Mouse (Mus musculus): ENCODE data around the gene Id2. TPM values are rescaled to one million over a fixed set of nuclear protein-coding genes. Genes with fewer than 3 reads are reported as not detected.

The Id2 gene
- total and polyA plus RNA-seq, 2 experiments from 2014 or later = 239 to 515 TPM

DNA sequence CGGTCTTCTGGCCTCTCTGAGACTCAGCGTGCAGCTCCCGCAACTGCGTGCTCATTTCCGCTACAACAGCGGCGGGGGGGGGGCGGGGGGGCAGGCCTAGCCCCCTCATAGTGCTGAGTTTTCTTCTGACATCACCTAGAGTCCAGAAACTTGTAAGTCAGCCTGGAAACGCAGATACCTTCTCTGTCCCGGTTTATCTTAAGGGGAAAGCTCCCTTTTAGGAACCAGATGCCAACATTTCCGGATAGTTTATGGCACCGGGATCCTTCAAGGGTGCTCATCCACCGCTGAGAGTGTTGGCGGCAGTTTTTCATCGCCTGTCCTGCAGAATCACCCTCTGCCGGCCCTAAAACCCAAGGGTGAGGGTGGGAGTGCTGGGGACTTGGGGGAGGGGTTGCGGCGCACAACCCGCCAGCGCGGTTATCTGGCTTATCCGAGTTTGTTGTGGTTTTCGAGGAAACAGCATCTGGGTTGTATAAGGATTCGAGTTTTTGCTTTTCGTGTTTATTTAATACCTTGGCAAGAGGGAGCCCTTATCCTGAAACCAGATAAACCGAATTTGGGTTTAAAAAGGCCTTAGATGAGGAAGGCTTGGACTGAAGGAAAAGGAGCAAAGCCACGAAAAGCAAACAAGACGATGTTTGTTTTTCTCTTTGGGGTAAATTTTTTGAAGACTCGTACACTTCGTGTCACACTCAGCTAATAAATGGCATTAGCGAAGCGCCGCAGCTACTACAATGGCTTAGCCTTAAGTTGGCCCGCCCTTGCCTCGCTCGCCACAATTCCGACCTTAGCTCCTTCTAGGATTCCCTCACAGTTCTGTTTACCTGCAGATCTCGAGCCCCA is 2.8 kb upstream of the Id2 start:
- Histone ChIP-seq H3K4me1 (ENCODE audit: insufficient read depth) (peaks cover 22% of the 10 kb centered on the region), H3K9me3 (ENCODE audit: low read length) (no peaks in the 10 kb centered on the region), H3K4me3 (ENCODE audit: low read depth, low read length) (peak overlapping the region; percentile 69), H3K27me3 (ENCODE audit: insufficient read depth, low read length) (no peaks in the 10 kb centered on the region), H3K27ac (ENCODE audit: low read depth, low read length) (peak overlapping the region; percentile 92), H3K36me3 (ENCODE audit: insufficient read depth) (no peaks in the 10 kb centered on the region), H3K4me2 (ENCODE audit: low read depth) (peak overlapping the region; percentile 95), H3K9ac (peak overlapping the region; percentile 71)
- ATAC-seq = no peak
- DNase-seq = peak; percentile 67
- TF ChIP-seq CTCF (IDR thresholded peaks at IDR 0.05; ENCODE audit: low read depth) = no peak
- WGBS = 2% methylated on average over 38 of the region's 38 CpGs

DNA sequence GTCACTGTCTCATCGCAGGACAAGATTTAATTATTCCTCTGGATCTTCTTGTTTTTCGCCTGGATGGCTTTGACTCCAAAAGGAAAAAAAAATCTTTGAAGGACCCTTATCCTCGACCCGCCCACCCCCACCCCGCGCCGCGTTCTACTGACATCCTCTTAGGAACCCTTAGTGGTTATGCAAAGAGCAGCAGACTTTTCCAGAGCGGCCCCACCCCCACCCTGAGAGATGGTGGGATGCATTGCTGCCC is 2.3 kb upstream of the Id2 start:
- Histone ChIP-seq H3K27ac (ENCODE audit: low read depth, low read length) (peak overlapping the region; percentile 92), H3K9ac (peak overlapping the region; percentile 71), H3K4me2 (ENCODE audit: low read depth) (peak overlapping the region; percentile 95), H3K9me3 (ENCODE audit: low read length) (no peaks in the 10 kb centered on the region), H3K36me3 (ENCODE audit: insufficient read depth) (no peaks in the 10 kb centered on the region), H3K4me3 (ENCODE audit: low read depth, low read length) (peak overlapping the region; percentile 69), H3K4me1 (ENCODE audit: insufficient read depth) (peaks cover 22% of the 10 kb centered on the region), H3K27me3 (ENCODE audit: insufficient read depth, low read length) (no peaks in the 10 kb centered on the region)
- WGBS = 3% methylated on average over 9 of the region's 9 CpGs
- no peak for DNase-seq
- ATAC-seq = 0 out of 2 replicates have a peak, but pooled peaks have one; percentile 12
- no peak for TF ChIP-seq CTCF (IDR thresholded peaks at IDR 0.05; ENCODE audit: low read depth)

DNA sequence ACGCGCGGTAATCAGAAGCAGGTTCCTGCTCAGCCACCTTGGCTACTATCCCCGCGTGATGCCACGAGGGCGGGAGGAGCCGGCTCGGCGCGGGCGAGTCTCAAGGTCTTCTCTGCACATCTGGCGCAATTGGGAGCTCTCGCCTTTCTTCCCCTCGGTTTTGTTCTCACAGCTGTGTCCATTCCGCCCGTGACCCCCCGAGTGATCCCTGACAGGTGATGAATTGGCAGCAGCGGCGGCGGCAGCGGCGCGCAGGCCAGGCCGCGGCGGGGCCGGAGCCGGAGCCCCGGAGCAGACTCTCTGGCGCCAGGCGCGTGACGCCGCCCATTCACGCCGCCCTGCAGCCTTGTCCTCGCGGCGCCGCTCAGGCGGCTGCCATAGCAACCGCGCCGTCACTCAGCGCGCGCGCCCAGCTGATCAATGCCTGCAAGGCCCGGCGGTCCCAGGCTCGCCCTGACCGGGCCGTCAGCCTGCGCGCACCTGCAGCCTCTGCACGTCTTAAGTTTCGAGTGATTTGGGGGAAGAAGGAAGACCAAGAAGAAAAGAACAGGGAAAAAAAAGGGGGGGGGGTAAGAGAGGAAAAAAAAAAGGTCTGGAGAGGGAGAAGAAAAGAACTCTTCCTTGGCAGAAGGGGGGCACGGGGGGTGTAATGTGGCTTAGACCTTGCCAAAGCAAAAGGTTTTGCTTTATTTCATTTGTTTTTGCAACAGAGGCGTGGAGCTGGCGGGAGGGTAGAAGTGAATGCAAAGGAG is 1.8 kb upstream of the Id2 start:
- TF ChIP-seq CTCF (IDR thresholded peaks at IDR 0.05; ENCODE audit: low read depth) = no peak
- Histone ChIP-seq H3K9me3 (ENCODE audit: low read length) (no peaks in the 10 kb centered on the region), H3K36me3 (ENCODE audit: insufficient read depth) (no peaks in the 10 kb centered on the region), H3K9ac (peak overlapping the region; percentile 71), H3K4me2 (ENCODE audit: low read depth) (peak overlapping the region; percentile 95), H3K27me3 (ENCODE audit: insufficient read depth, low read length) (no peaks in the 10 kb centered on the region), H3K4me1 (ENCODE audit: insufficient read depth) (peaks cover 22% of the 10 kb centered on the region), H3K4me3 (ENCODE audit: low read depth, low read length) (peak overlapping the region; percentile 69), H3K27ac (ENCODE audit: low read depth, low read length) (peak overlapping the region; percentile 92)
- ATAC-seq = peak; percentile 67
- DNase-seq = peak; percentile 92
- WGBS = under 1% methylated on average over 61 of the region's 61 CpGs

DNA sequence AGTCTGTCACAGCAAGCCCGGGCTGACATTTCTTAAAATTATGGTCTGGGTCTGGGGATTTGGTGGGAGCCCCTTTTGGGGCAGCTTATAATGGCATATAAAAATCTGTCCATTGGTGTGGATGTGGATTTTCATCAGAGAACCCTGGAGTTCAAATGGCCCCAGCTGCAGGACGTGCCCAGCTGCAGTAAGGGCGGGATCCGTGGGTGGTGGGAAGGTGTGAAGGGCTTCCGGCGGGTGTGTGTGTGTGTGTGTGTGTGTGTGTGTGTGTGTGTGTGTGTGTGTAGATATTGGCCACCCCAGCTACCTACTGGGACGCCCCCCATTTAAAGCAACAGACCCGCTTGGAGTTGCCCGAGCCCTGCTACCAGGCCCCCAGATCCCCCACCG is 1.2 kb upstream of the Id2 start:
- ATAC-seq (no peak), DNase-seq (no peak)
- peak overlapping the region; percentile 69 for H3K4me3 ChIP-seq (ENCODE audit: low read depth, low read length)
- 9% methylated on average over 10 of the region's 10 CpGs for WGBS
- H3K9ac ChIP-seq = peak overlapping the region; percentile 71
- H3K9me3 ChIP-seq (ENCODE audit: low read length) = no peaks in the 10 kb centered on the region
- H3K27ac ChIP-seq (ENCODE audit: low read depth, low read length) = peak overlapping the region; percentile 92
- peaks cover 24% of the 10 kb centered on the region for H3K4me1 ChIP-seq (ENCODE audit: insufficient read depth)
- TF ChIP-seq CTCF (IDR thresholded peaks at IDR 0.05; ENCODE audit: low read depth) = no peak
- peak overlapping the region; percentile 95 for H3K4me2 ChIP-seq (ENCODE audit: low read depth)
- H3K27me3 ChIP-seq (ENCODE audit: insufficient read depth, low read length) = no peaks in the 10 kb centered on the region
- no peaks in the 10 kb centered on the region for H3K36me3 ChIP-seq (ENCODE audit: insufficient read depth)

DNA sequence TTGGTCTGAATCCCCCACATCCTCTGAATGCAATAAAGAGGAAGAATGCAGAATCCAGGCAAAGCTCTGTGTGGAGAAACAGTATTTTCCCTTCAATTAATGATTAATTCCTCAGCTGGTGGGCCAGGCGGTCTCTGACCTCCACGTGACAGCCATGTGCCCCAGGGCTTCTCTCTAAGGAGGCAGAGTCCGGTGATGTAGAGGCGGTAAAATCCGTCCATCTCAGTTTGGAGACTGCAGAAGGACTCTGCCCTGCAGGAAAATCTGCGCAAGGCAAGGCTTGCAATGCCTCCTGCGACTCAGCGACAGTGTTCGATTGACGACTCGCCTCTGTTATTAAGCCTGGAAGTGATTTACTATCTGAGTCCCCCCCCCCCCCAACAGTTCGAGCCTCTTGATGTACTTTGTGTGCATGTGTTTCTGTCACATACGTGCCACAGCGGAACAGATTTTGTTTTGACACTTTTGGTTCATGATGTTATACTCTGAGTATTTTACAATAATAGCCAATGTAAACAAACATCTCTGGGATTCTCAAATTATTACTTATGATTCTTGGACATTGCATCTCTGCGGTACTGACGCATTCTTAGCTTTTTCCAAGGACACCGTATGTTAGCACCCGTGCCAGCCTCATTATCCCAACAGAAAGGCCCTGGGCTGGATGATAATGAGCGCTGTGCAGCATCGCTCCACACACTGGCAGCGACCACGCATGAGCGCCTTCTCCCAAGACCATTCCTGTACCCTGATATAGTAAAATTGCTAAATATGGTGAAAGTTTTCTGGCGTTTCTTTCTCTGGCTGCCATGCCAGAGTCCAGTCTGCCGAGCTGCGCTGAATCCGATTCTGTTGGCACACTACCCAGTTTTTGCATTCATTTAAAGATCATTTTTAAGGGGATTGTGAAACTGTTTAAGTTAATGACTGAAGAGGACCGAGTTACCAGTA is 545 bp upstream of the Id2 start:
- H3K36me3 ChIP-seq (ENCODE audit: insufficient read depth) = no peaks in the 10 kb centered on the region
- H3K4me1 ChIP-seq (ENCODE audit: insufficient read depth) = peaks cover 29% of the 10 kb centered on the region
- no peaks in the 10 kb centered on the region for H3K27me3 ChIP-seq (ENCODE audit: insufficient read depth, low read length)
- H3K9ac ChIP-seq = peak overlapping the region; percentile 71
- H3K9me3 ChIP-seq (ENCODE audit: low read length) = no peaks in the 10 kb centered on the region
- WGBS = 4% methylated on average over 28 of the region's 28 CpGs
- ATAC-seq (no peak), DNase-seq (peak; percentile 72)
- H3K4me2 ChIP-seq (ENCODE audit: low read depth) = peak overlapping the region; percentile 95
- TF ChIP-seq CTCF (IDR thresholded peaks at IDR 0.05; ENCODE audit: low read depth) = 0 out of 2 replicates have a peak, but pooled peaks have one; percentile 15
- H3K4me3 ChIP-seq (ENCODE audit: low read depth, low read length) = peak overlapping the region; percentile 69
- peak overlapping the region; percentile 92 for H3K27ac ChIP-seq (ENCODE audit: low read depth, low read length)

DNA sequence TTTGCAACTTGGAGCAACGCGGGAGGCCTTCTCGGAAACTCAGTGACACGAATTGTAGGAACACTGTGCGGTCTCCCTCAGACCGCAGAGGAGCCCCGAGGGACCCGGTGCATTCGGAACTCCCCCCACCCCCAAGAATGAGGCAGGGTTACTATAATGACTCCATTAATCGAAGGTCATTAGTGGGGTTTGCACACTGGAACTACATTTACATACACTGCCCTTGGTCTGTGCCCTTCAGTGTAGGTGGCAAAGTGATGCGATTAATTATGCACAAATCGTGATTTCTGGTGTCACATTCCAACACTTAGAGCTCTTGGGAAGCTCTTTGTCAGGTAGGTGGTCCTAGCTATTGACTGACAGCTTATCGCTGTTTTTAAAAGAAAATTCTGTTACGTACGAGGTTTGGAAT is 294 bp downstream of the Id2 start:
- DNase-seq (no peak), ATAC-seq (no peak)
- Histone ChIP-seq H3K9me3 (ENCODE audit: low read length) (no peaks in the 10 kb centered on the region), H3K27ac (ENCODE audit: low read depth, low read length) (peak overlapping the region; percentile 92), H3K27me3 (ENCODE audit: insufficient read depth, low read length) (no peaks in the 10 kb centered on the region), H3K4me3 (ENCODE audit: low read depth, low read length) (peak overlapping the region; percentile 69), H3K4me2 (ENCODE audit: low read depth) (peak overlapping the region; percentile 95), H3K4me1 (ENCODE audit: insufficient read depth) (peaks cover 29% of the 10 kb centered on the region), H3K9ac (peak overlapping the region; percentile 71), H3K36me3 (ENCODE audit: insufficient read depth) (no peaks in the 10 kb centered on the region)
- TF ChIP-seq CTCF (IDR thresholded peaks at IDR 0.05; ENCODE audit: low read depth) = no peak
- 3% methylated on average over 15 of the region's 15 CpGs for WGBS

Measured in forebrain, postnatal 0 days (tissue).